Mouse (Mus musculus) stomach, postnatal 0 days (tissue): Measurements from ENCODE around the gene Tmem260.

Experiments used
- CTCF ChIP-seq: IDR thresholded peaks from 2 replicates; pipeline ENCODE4 v1.5.1; 2016; ENCODE audit warnings: antibody characterized with exemption, low read depth, mild to moderate bottlenecking, moderate library complexity
- EP300 ChIP-seq: optimal IDR thresholded peaks from 2 replicates; pipeline ENCODE3; 2016; ENCODE audit warnings: antibody characterized with exemption

DNA sequence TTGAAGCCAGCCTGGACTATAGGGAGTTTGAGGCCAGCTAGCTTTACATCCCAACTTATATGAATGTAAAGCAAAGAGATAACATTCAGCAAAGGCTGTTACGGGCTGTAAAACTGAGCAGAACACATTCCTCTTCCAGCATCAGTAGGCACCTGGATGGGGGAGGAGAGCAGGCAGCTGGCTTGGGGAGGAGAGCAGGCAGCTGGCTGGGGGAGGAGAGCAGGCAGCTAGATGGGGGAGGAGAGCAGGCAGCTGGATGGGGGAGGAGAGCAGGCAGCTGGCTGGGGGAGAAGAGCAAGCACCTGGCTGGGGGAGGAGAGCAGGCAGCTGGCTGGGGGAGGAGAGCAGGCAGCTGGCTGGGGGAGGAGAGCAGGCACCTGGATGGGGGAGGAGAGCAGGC is 29.4 kb downstream of the Tmem260 start:
- TF ChIP-seq CTCF: no peak
- no peak for TF ChIP-seq EP300
